Mouse (Mus musculus): ENCODE data around the gene Fancc. TPM values are rescaled to one million over a fixed set of nuclear protein-coding genes. Genes with fewer than 3 reads are reported as not detected.
"Not testable (repeated sequence)": the region's sequence is repeated elsewhere in the genome, so short reads cannot be mapped to it uniquely, and the experiment has no call there.

Gene Fancc
- total RNA-seq, 2 experiments from 2014 or later: 7.9 to 10.3 TPM

DNA sequence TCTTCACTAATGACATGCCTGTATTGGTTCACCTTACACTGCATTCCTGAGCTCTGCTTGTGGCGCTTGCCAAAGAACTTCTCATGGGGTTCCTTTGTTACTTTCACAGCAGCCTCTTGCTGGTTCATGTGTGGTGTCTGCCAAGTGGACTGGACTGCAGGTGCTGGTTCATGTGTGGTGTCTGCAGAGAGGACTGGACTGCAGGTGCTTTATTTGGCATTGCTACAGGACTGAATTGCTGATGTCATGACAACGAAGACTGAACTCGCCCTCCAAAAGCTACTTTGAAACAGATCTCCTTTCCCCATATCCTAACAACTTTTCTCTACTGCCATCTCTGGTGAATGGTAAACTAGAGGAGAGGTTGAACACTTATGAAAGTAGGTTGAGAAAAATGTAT, 112.3 kb downstream of the Fancc start:
- intact Hi-C loops (cut with DNase I): no loop called here
- no peak for DNase-seq (ENCODE audit: extremely low spot score in 1 of 2, low spot score in 2 of 2)

- DNase-seq (ENCODE audit: extremely low spot score in 1 of 2, low spot score in 2 of 2): no peak
- intact Hi-C loops (cut with DNase I): no loop called here
Observed at GRCm38 (mm10) chr13:63382206-63382605, 114.9 kb downstream of the Fancc start.

DNA sequence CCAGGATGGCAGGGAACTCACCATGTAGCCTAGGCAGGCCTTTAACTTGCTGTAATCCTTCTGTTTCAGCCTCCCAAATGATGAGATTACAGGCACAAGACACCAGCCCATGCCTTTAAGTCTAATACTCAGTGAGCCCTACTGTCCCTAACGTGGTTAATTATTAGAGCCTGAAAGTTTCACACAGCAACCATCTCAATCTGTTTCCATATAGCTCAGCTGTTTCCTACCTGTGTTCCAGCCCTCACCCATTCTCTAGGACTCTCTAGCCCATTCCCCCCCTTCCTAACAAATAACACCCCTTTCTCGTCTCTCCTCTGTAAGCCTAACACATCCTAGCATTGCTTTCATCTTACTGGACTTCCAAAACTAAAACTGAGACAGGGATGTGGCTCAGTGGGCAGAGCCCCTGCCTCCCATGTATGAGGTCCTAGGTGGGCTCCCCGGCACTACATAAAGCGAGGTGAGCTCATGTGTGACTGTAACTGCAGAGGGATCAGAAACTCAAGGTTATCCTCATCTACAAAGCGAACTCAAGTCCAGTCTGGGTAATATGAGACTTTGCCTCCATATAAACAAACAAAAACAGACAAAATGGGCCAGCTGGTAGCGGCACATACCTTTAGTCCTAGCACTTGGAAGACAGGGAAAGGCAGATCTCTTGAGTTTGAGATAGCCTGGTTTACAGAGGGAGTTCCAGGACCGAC, 123.5 kb downstream of the Fancc start:
- intact Hi-C loops (cut with DNase I): no loop called here
- no peak for DNase-seq (ENCODE audit: extremely low spot score in 1 of 2, low spot score in 2 of 2)

GRCm38 (mm10) chr13:63361755-63362154, 135.3 kb downstream of the Fancc start:
- intact Hi-C loops (cut with DNase I): no loop called here
- no peak for DNase-seq (ENCODE audit: extremely low spot score in 1 of 2, low spot score in 2 of 2)

GRCm38 (mm10) chr13:63360111-63360885, 136.8 kb downstream of the Fancc start:
- no peak for DNase-seq (ENCODE audit: extremely low spot score in 1 of 2, low spot score in 2 of 2)
- intact Hi-C loops (cut with DNase I): no loop called here

- intact Hi-C loops (cut with DNase I): no loop called here
- no peak for DNase-seq (ENCODE audit: extremely low spot score in 1 of 2, low spot score in 2 of 2)
Observed at GRCm38 (mm10) chr13:63359393-63359792, 137.7 kb downstream of the Fancc start.

DNA sequence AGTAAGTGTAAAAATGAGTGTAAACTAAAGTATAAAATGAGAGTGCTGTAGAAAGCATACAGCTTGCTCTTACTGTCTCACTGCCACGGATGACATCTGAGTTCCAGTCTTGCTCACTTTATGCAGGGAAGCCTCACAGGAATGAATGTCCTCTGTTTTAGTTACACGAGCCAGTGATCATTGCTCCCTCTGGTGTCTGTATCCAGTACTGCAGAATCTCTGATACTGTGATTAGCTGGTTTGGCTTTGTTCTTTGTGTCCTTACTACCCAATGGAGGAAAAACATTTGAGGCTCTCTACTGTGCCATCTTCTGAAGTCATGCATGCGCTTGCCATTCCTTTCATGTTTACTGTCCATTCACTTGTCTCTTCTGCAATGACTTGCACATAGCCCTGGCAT, 140.5 kb downstream of the Fancc start:
- intact Hi-C loops (cut with DNase I): no loop called here
- peak; percentile 62 to 63 for DNase-seq (ENCODE audit: extremely low spot score in 1 of 2, low spot score in 2 of 2)

DNA sequence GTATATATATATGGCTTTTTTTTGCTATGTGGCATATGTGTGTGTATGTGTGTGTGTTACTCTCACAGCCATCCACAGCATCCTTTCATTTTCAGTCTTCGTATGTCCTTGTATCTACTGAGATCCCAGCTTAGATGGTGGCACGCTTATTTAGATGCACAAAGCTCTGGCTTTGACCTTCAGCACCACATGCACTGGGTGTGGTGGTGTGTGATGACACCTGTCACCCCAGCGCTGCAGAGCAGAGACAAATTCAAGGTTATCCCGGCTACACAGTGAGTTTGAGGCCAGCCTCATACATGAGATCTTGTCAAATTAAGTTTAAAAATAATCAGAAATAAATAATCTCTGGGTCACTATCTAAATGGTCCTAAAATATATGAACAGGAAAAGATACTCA, 141.0 kb downstream of the Fancc start:
- intact Hi-C loops (cut with DNase I): no loop called here
- no peak for DNase-seq (ENCODE audit: extremely low spot score in 1 of 2, low spot score in 2 of 2)

GRCm38 (mm10) chr13:63353312-63353711, 143.8 kb downstream of the Fancc start:
- intact Hi-C loops (cut with DNase I): not testable (repeated sequence)

GRCm38 (mm10) chr13:63350076-63350475, 147.0 kb downstream of the Fancc start:
- intact Hi-C loops (cut with DNase I): no loop called here
- no peak for DNase-seq (ENCODE audit: extremely low spot score in 1 of 2, low spot score in 2 of 2)

More at GRCm38 (mm10) chr13:63353312-63353711, 143.8 kb downstream of the Fancc start:
- DNase-seq (ENCODE audit: extremely low spot score in 1 of 2, low spot score in 2 of 2): not testable (repeated sequence)

- intact Hi-C loops (cut with DNase I): no loop called here
- no peak for DNase-seq (ENCODE audit: extremely low spot score in 1 of 2, low spot score in 2 of 2)
Observed at GRCm38 (mm10) chr13:63347639-63348038, 149.4 kb downstream of the Fancc start.

GRCm38 (mm10) chr13:63345476-63346225, 151.4 kb downstream of the Fancc start:
- intact Hi-C loops (cut with DNase I): no loop called here
- no peak for DNase-seq (ENCODE audit: extremely low spot score in 1 of 2, low spot score in 2 of 2)

DNA sequence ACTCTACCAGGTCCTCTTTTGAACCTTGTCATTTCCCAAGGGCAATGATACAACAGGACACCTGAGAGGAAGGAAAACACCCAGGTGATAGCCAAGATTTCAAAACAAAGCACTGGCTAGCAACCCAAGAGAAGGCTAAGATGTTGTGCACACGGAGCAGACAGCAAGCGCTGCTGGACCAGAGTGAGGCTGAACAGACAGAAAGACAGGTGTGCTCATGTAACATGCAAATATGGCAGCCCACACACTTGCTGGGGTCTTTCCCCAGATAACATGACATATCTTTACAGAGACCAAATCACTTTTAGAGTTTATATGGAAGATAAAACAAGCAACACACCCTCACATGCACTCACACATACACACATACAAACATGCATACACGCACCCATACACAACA, 152.6 kb downstream of the Fancc start:
- DNase-seq (ENCODE audit: extremely low spot score in 1 of 2, low spot score in 2 of 2): no peak
- intact Hi-C loops (cut with DNase I): no loop called here

DNA sequence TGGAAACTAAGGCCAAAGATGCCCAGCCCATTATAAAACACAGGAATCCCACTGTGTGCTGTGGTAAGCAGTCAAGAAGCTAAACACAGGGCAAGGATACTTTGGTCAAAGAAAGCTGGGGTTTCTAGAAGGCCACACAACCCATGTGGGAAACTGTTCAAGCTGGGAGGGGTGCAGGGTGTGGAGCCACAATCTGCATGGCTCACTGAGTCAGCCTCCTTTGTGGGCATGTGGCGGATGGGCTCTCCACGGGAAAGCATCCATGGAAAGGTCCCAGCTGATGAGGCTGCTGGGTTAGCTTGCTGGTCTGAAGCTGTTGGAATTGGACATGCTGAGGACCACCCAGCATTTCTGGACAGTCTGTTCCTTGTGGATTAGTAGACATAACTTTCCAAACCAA, 154.3 kb downstream of the Fancc start:
- intact Hi-C loops (cut with DNase I): no loop called here
- no peak for DNase-seq (ENCODE audit: extremely low spot score in 1 of 2, low spot score in 2 of 2)

DNA sequence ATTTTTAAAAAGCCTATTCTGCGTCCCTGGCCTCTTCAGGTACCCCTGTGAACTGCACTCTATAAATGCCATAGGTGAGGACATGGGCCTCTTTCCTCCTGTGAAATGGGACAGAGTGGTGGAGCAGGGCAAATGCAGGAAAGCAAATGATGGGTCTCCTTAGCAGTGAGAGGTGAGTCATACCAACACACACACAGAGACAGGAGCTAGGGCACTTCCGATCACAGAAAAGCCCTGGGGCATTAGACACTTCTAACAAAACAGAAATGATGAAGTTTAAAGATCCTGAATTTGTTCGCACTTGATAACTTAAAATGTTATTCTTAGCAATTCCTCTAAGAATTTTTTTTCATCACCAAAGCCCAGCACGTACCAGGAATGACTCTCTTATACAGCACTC, 157.1 kb downstream of the Fancc start:
- intact Hi-C loops (cut with DNase I): loop anchor here (10.0 kb wide), 1 partner anchor 575 kb away; the partner anchor contains the start of gene Platr25
- DNase-seq (ENCODE audit: extremely low spot score in 1 of 2, low spot score in 2 of 2): no peak

DNA sequence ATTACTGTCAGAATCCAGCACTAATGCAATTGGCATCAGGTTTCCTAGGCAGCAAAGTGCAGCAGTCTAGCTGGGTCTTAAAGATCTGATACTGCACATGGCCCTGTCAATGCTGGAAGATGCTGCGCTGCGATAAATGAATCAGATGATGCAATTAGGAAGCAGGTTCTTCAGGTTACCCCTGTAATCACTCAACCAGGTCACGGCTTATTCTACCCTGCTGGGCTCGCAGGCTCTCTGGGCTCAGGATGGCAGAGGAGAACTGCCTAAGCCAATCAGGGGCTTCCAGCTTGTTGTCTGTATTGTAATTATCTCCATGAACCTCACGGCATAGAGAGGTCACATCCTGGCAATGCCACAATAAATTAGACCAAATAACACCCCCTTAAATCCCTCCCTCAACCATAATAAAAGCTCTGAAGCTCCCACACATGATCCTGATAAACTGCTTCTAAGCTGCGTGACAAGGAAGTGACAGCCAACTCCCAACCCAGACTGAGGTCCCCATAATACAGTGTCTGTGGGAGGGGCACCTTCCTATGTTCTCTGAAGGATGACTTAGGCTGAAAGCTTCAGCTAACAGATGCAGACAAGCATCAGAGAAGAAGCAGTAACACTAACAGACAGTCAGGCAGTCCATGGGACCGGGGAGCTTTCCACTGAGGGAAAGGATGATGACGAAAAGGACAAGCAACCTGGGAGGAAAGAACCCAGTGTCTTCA, 159.7 kb downstream of the Fancc start:
- no peak for DNase-seq (ENCODE audit: extremely low spot score in 1 of 2, low spot score in 2 of 2)
- intact Hi-C loops (cut with DNase I): loop anchor here (10.0 kb wide), 1 partner anchor 573 kb away; the partner anchor contains the start of gene Platr25

DNA sequence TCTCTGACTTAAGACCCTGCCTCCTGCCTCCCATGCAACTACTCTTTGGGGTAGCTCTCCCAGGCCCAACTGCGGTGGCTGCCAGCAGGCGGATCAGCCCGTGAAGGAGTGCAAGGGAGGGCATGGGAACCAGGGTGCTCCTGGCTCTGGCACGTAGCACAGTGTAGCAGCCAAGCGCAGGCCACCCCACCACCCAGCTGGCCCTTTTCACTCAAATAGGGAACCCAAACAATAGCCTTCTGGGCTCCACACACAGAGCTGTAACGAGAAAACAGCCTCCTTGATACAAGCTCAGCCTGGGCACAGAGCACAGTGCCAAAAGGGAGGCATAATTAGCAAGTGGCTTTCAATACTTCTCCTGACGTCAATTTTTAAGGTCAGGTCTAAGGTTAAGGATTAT, 160.7 kb downstream of the Fancc start:
- DNase-seq (ENCODE audit: extremely low spot score in 1 of 2, low spot score in 2 of 2): peak in 1 of 2 experiments; percentile 56
- intact Hi-C loops (cut with DNase I): loop anchor here (10.0 kb wide), 1 partner anchor 572 kb away; the partner anchor contains the start of gene Platr25

DNA sequence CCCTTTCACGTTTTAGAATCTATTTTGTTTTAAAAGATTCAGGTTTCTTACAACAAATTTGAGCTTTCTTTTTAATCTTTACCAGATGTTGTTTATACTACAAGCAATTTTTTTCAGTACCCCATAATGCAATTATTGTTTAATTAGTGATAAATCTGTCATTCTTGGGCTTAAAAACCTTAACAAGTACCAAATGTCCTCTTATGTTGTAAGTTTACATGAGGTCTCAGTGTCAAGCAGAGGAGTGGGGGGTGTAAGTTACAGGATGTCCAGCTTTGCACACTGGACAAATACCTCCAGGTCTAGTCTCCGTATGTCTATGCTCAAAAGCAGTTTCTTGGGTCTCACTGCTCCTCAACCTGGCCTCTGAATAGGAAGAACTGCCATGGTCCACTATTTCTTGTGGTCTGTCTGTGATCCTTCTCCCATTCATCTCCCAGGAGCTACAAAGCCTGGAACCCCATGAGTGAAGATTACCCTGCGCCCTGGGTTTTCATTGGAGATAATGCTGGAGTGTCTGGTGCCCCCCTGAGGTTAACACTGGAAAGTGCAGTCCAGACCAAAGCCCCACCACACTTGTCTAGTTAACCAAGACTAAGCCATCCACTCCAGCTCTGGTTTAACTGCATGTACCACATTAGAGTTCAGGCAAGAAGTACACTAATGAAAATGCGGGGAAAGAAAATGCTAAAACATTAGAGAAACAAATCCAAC, 161.5 kb downstream of the Fancc start:
- intact Hi-C loops (cut with DNase I): loop anchor here (10.0 kb wide), 1 partner anchor 571 kb away; the partner anchor contains the start of gene Platr25
- DNase-seq (ENCODE audit: extremely low spot score in 1 of 2, low spot score in 2 of 2): no peak

Data from left cerebral cortex, postnatal 10 days (tissue).